Mouse (Mus musculus) stomach, embryonic 16.5 days (tissue): ENCODE measurements around the gene Lemd2. TPM values are rescaled to one million over a fixed set of nuclear protein-coding genes. Genes with fewer than 3 reads are reported as not detected.
"Not testable (repeated sequence)": the region's sequence is repeated elsewhere in the genome, so short reads cannot be mapped to it uniquely, and the experiment has no call there.

Source experiments
- ATAC-seq: fragments of 200-750 bp; cut with Nextera tagmentation; 2 replicates; pipeline ENCODE4 v1.8.0; 2017; ENCODE audit warnings: moderate number of reproducible peaks, moderate TSS enrichment; ENCODE audit not compliant: insufficient read depth, low FRiP score
- H3K27ac ChIP-seq: fragments of 300-500 bp; sonication (generic); 2 replicates; pipeline ENCODE4 v1.5.1; 2014; ENCODE audit warnings: low read length
- H3K27me3 ChIP-seq: fragments of 300-500 bp; sonication (generic); 2 replicates; pipeline ENCODE4 v1.6.1; 2014; ENCODE audit warnings: low read length, control low read depth, mixed read lengths; ENCODE audit not compliant: control insufficient read depth, insufficient read depth
- H3K36me3 ChIP-seq: fragments of 300-500 bp; sonication (generic); 2 replicates; pipeline ENCODE4 v1.6.1; 2014; ENCODE audit warnings: low read length; ENCODE audit not compliant: control insufficient read depth, insufficient read depth
- H3K4me1 ChIP-seq: fragments of 300-500 bp; sonication (generic); 2 replicates; pipeline ENCODE4 v1.6.1; 2014; ENCODE audit warnings: low read length, control low read depth, mixed read lengths; ENCODE audit not compliant: control insufficient read depth, insufficient read depth
- H3K4me2 ChIP-seq: fragments of 300-500 bp; sonication (generic); 2 replicates; pipeline ENCODE4 v1.6.1; 2014; ENCODE audit warnings: low read depth, low read length, mixed read lengths
- H3K4me3 ChIP-seq: fragments of 300-500 bp; sonication (generic); replicated peaks from 2 replicates; pipeline ENCODE4 v1.5.1; 2014; ENCODE audit warnings: mild to moderate bottlenecking, low read length
- H3K9ac ChIP-seq: fragments of 300-500 bp; sonication (generic); 2 replicates; pipeline ENCODE4 v1.6.1; 2014; ENCODE audit warnings: low read length
- H3K9me3 ChIP-seq: fragments of 300-500 bp; sonication (generic); replicated peaks from 2 replicates; pipeline ENCODE4 v1.6.1; 2016; ENCODE audit warnings: low read length, control low read depth; ENCODE audit not compliant: control insufficient read depth
- WGBS: fragments of 180-500 bp; shearing (Covaris S2); extraction: QIAGEN DNeasy Blood & Tissue Kit; methylation state at CpG from one replicate; pipeline ENCODE4 v1.1.7; 2014; 5-methylcytosine and 5-hydroxymethylcytosine counted together
- polyA plus RNA-seq: library from polyadenylated mRNA; unstranded; fragments of >200 nt; fragmentation: Nextera tagmentation; extraction: Ambion mirVana; gene quantifications from 2 replicates; pipeline ENCODE4 v1.2.1, GENCODE M21; 2015

The Lemd2 gene
- polyA plus RNA-seq, 1 experiment from 2014 or later: 9.5 TPM

DNA sequence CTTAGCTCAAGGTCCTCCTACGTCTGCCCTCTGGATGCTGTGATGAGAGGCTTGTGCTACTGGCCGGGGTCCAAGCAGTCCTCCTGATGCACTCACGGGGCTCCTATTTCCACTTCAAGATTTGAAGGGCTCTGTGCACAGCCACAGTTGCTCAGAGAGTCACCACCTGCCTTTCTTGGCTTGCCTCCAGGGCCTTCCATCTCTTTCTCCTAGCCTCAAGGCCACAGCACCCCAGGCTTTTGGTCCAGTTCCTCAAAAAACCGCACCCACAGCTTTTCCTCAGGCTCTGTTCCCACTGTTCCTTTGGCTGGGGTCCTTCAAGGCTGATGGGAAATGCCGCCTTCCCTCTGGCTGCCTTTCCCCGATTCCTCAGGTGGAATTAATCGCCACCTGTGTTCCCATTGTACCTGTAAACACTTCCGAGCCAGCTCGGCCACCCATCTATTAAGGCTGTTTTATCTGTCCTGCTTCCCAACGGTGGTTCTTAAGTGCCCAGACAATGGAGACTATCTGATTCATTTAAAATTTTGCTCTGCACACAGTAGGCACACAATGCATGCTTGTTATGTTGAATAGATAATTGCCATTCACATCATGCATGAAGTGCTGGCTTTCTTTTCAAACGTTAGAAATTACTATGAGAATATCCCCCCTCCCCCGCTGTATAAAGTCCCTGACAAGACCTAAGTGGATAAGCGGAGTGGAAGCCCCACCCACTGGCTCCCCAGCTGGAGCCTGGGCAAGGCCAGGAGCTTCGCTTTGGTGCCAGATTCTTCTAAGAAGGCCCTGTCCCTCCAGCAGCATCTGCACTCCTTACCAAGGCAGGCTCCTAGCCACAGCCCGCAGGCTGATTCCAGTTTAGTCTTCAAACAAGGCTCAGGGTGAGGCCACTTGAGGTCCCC, 36.5 kb upstream of the Lemd2 start:
- Histone ChIP-seq H3K27me3 (no peaks in the 10 kb centered on the region), H3K9me3 (no peaks in the 10 kb centered on the region), H3K27ac (no peak overlapping the region), H3K9ac (no peak overlapping the region), H3K4me2 (no peak overlapping the region), H3K36me3 (no peaks in the 10 kb centered on the region), H3K4me3 (no peak overlapping the region), H3K4me1 (peaks cover 8% of the 10 kb centered on the region)
- peak; percentile 68; the same call in 1 of the 2 replicates for ATAC-seq
- WGBS: 28% methylated on average over 15 of the region's 15 CpGs

DNA sequence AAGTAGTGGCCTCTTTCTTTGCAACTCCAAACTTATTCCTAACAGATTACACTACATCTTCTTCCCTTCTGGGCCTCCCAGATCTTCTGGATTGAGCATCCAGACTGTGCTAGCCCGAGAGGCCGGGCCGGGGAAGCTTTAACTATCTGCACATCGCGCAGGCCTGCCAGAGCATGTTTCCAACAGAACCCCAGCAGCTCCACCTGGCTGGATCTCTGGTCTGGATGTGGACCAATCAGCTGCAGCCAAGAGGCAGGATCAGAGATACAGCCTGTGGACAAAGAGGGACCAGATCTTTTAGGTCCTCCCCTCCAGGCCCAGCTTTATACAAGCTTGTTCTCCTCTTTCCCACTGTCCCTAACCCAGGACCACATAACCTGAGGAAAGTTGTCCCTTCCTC, 35.7 kb upstream of the Lemd2 start:
- WGBS: 85% methylated on average over 5 of the region's 5 CpGs
- ATAC-seq: no peak

DNA sequence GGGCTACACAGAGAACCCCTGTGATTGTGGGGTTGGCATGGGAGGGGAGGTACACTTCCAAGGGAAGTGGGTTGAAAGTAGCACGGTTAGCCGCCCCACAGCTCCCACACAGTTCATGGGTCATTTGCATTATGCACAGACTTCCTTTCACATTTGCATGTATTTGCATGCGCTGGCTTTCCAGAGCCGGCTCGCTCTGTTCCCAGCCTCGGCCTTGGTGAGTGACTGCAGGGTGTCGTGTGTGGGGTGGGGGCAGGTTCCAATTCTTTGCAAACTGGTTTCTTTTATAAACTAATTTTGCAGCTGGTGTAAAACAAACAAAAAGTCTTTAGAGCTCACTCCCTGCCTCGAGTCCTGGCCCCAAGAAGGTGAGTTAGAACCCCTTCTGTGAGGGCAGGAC, 34.4 kb upstream of the Lemd2 start:
- Histone ChIP-seq H3K36me3 (no peaks in the 10 kb centered on the region), H3K27ac (no peak overlapping the region), H3K4me3 (no peak overlapping the region), H3K4me2 (no peak overlapping the region), H3K27me3 (no peaks in the 10 kb centered on the region; the same call in 1 of the 2 replicates), H3K4me1 (peaks cover 8% of the 10 kb centered on the region), H3K9ac (no peak overlapping the region), H3K9me3 (no peaks in the 10 kb centered on the region)
- no peak for ATAC-seq
- WGBS: 38% methylated on average over 8 of the region's 8 CpGs

More for the DNA sequence above, 35.7 kb upstream of the Lemd2 start:
- Histone ChIP-seq H3K4me1 (peaks cover 8% of the 10 kb centered on the region), H3K27me3 (no peaks in the 10 kb centered on the region), H3K36me3 (no peaks in the 10 kb centered on the region), H3K4me2 (no peak overlapping the region), H3K9me3 (no peaks in the 10 kb centered on the region), H3K4me3 (no peak overlapping the region), H3K27ac (no peak overlapping the region), H3K9ac (no peak overlapping the region)

DNA sequence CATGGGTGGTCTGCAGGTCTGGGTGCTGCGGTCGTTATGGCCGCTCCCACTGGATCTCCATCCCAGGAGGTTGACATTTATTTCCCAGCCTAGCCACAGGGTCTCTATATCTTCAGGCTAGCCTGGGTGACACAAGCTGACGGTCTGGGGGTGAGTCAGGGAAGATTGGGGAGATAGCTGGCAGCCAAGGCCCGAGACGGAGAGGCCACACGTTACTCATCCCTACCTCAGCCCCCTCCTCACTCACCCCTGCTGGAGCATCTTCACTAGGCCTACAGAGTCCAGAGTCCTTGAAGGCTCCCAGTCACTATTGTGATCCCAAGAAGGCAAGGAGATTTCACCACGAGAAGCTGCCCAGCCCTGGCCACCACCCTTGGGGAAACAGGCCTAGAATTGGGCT, 33.5 kb upstream of the Lemd2 start:
- ATAC-seq: no peak

DNA sequence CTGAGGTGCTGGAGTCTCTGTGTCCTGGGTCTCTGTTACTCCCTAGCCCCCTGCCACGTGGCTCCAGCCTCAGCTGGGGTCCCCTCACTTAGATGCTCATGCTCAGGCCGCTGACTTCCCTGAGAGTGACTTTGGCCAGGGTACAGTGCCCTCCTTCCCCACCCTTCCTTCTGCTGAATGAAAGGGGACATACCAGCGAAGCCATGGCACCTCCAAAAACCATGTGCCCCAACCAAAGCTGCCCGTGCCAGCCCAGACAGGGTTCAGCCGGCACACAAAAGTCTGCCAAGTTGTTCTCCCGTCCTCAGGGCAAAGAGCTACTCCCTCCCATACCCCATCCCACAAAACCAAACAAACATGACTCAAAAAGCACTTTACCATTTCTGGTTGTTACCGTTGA, 29.0 kb upstream of the Lemd2 start:
- H3K27me3 ChIP-seq: no peaks in the 10 kb centered on the region; the same call in 1 of the 2 replicates
- H3K9me3 ChIP-seq: no peaks in the 10 kb centered on the region
- H3K4me1 ChIP-seq: no peaks in the 10 kb centered on the region
- H3K9ac ChIP-seq: no peak overlapping the region
- no peak for ATAC-seq
- no peaks in the 10 kb centered on the region for H3K36me3 ChIP-seq
- WGBS: 74% methylated on average over 7 of the region's 7 CpGs
- H3K4me2 ChIP-seq: no peak overlapping the region
- no peak overlapping the region for H3K27ac ChIP-seq
- no peak overlapping the region for H3K4me3 ChIP-seq

More for the DNA sequence above, 33.5 kb upstream of the Lemd2 start:
- Histone ChIP-seq H3K4me1 (peaks cover 8% of the 10 kb centered on the region), H3K27me3 (no peaks in the 10 kb centered on the region; the same call in 1 of the 2 replicates), H3K9me3 (no peaks in the 10 kb centered on the region), H3K27ac (no peak overlapping the region), H3K4me2 (no peak overlapping the region), H3K9ac (no peak overlapping the region), H3K36me3 (no peaks in the 10 kb centered on the region), H3K4me3 (no peak overlapping the region)
- 75% methylated on average over 8 of the region's 8 CpGs for WGBS

DNA sequence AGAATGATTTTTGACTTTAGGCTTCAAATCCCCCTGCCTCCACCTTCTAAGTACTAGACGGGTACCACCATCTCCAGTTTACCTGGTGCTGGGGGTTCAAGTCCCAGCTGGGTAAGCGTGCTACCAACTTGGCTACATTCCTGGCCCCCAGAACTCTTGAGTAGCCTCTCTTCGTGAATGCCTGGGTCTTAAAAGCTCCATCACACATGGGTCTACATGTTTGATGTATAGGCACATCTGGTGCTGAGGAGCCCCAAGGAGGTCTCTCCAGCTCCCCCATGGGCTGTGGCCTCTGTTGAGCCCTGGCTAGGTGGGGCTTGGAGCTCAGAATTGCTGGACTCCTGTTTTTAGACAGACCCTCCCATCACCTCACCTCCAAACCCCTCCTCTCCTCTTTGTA, 27.9 kb upstream of the Lemd2 start:
- no peak overlapping the region for H3K4me3 ChIP-seq
- H3K9me3 ChIP-seq: no peaks in the 10 kb centered on the region
- H3K27ac ChIP-seq: no peak overlapping the region
- no peaks in the 10 kb centered on the region; the same call in 1 of the 2 replicates for H3K27me3 ChIP-seq
- H3K4me2 ChIP-seq: no peak overlapping the region
- H3K9ac ChIP-seq: no peak overlapping the region
- ATAC-seq: no peak
- WGBS: 77% methylated on average over 3 of the region's 3 CpGs
- H3K4me1 ChIP-seq: no peaks in the 10 kb centered on the region
- H3K36me3 ChIP-seq: no peaks in the 10 kb centered on the region

DNA sequence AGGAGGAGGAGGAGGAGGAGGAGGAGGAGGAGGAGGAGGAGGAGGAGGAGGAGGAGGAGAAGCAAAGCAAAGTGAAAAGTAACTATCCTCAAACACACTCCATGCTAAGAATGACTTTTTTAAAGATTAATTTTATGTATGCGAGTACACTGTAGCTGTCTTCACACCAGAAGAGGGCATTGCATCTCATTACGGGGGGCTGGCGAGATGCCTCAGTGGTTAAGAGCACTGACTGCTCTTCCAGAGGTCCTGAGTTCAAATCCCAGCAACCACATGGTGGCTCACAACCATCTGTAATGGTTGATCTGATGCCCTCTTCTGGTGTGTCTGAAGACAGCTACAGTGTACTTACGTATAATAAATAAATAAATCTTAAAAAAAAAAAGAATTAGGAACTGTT, 27.3 kb upstream of the Lemd2 start:
- not testable (repeated sequence) for H3K27ac ChIP-seq, H3K9ac ChIP-seq, H3K4me2 ChIP-seq, H3K27me3 ChIP-seq, H3K36me3 ChIP-seq, H3K4me3 ChIP-seq, ATAC-seq, H3K9me3 ChIP-seq, H3K4me1 ChIP-seq
- WGBS: 85% methylated on average over 4 of the region's 4 CpGs

DNA sequence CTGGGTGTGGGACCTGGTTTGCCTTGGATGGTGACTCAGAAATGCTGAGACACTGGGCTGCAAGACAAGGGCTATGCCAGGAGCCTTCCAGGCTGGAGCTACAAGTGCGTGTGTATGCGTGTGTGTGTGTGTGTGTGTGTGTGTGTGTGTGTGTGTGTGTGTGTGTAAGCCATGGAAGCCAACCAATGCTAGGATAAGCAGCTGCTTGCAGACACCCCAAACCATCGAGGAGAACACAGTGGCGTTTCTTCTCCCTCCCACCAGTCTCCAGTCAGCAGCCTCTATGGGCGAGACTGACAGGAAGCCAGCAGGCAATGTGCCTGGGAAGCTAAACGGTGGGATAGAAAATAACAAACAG, 26.9 kb upstream of the Lemd2 start:
- H3K27me3 ChIP-seq: no peaks in the 10 kb centered on the region; the same call in 1 of the 2 replicates
- H3K4me3 ChIP-seq: no peak overlapping the region
- no peaks in the 10 kb centered on the region for H3K4me1 ChIP-seq
- no peak overlapping the region for H3K9ac ChIP-seq
- H3K9me3 ChIP-seq: no peaks in the 10 kb centered on the region
- H3K4me2 ChIP-seq: no peak overlapping the region
- ATAC-seq: no peak
- WGBS: 51% methylated on average over 6 of the region's 6 CpGs
- no peak overlapping the region for H3K27ac ChIP-seq
- H3K36me3 ChIP-seq: no peaks in the 10 kb centered on the region

DNA sequence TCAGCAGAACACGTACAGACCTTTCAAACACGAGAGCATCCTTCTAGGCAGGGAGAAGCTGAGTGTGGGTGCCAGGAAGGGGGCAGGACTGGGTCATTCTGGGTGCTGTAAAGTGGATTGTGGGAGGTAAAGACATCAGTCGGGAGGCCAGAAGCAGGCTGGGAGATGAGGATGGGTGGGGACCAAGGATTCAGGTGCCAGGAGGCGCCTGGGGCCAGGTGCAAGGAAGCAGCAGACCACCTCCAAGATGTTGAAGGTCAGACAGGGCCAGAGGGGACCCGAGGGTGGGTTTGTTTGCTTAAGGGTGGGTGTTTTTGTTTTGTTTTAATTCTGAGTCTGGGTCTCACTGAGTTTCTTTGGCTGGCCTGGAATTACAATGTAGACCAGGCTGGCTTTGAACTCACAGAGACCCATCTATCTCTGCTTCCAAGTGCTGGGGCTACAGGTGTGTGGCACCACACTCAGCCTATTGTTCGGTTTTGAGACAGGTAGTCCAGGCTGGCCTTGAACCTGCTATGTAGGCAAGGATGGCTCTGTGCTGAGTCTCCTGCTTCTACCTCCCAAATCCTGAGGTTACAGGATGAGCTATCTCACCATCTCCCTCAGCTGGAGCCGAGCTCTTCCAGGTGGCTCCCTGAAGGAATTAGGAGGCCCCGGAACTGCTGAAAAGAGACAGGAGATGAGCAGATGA, 26.3 kb upstream of the Lemd2 start:
- Histone ChIP-seq H3K27ac (no peak overlapping the region), H3K9me3 (no peaks in the 10 kb centered on the region), H3K36me3 (no peaks in the 10 kb centered on the region), H3K4me2 (no peak overlapping the region), H3K4me1 (no peaks in the 10 kb centered on the region), H3K9ac (no peak overlapping the region), H3K4me3 (no peak overlapping the region), H3K27me3 (no peaks in the 10 kb centered on the region; the same call in 1 of the 2 replicates)
- 50% methylated on average over 8 of the region's 8 CpGs for WGBS
- ATAC-seq: no peak
